Mouse (Mus musculus) cerebellum, adult 18-20 months (tissue): Measurements from ENCODE around the gene Dazap1.
A peak's percentile ranks its signal among the peaks of the same experiment; 100 is the strongest.

Experiments
- DNase-seq, 2 experiments: peaks; one replicate each; pipeline ENCODE4 v3.0.0; 2021

The Dazap1 gene

GRCm38 (mm10) chr10:80299301-80299700 lies 38.0 kb downstream of the Dazap1 start:
- DNase-seq, result no peak

- peak in 1 of 2 experiments; percentile 43 for DNase-seq
Observed at GRCm38 (mm10) chr10:80299824-80300223, 38.5 kb downstream of the Dazap1 start.

- peak in 1 of 2 experiments; percentile 40 for DNase-seq
Observed at GRCm38 (mm10) chr10:80300672-80301181, 39.4 kb downstream of the Dazap1 start.

- peak in 1 of 2 experiments; percentile 46 for DNase-seq
Observed at GRCm38 (mm10) chr10:80301256-80302081, 40.2 kb downstream of the Dazap1 start.

- peak in 1 of 2 experiments; percentile 43 for DNase-seq
Observed at GRCm38 (mm10) chr10:80302082-80302355, 40.7 kb downstream of the Dazap1 start.

GRCm38 (mm10) chr10:80302471-80302881 lies 41.2 kb downstream of the Dazap1 start:
- DNase-seq, result peak; percentile 58

- DNase-seq, result no peak
Observed at GRCm38 (mm10) chr10:80304458-80304857, 43.2 kb downstream of the Dazap1 start.

- DNase-seq, result peak; percentile 15 to 33
Observed at GRCm38 (mm10) chr10:80304862-80305261, 43.6 kb downstream of the Dazap1 start.

GRCm38 (mm10) chr10:80311560-80311959 lies 50.3 kb downstream of the Dazap1 start:
- DNase-seq, result peak; percentile 45 to 53

- peak; percentile 53 to 64 for DNase-seq
Observed at GRCm38 (mm10) chr10:80312586-80313504, 51.6 kb downstream of the Dazap1 start.

- DNase-seq, result peak; percentile 67 to 72
Observed at GRCm38 (mm10) chr10:80313627-80314201, 52.4 kb downstream of the Dazap1 start.

GRCm38 (mm10) chr10:80314494-80315001 lies 53.3 kb downstream of the Dazap1 start:
- peak in 1 of 2 experiments; percentile 18 for DNase-seq

GRCm38 (mm10) chr10:80315315-80315714 lies 54.0 kb downstream of the Dazap1 start:
- no peak for DNase-seq

- DNase-seq, result peak in 1 of 2 experiments; percentile 26
Observed at GRCm38 (mm10) chr10:80316359-80316781, 55.1 kb downstream of the Dazap1 start.

- no peak for DNase-seq
Observed at GRCm38 (mm10) chr10:80317011-80317410, 55.7 kb downstream of the Dazap1 start.

GRCm38 (mm10) chr10:80320340-80320760 lies 59.1 kb downstream of the Dazap1 start, which contains the start of gene 2310011J03Rik:
Gene 2310011J03Rik (minus strand): TSS chr10:80320537.
- peak; percentile 90 to 95 for DNase-seq

- DNase-seq, result no peak
Observed at GRCm38 (mm10) chr10:80321014-80321669, 59.9 kb downstream of the Dazap1 start.

GRCm38 (mm10) chr10:80321670-80322581 lies 60.6 kb downstream of the Dazap1 start:
- peak in 1 of 2 experiments; percentile 28 for DNase-seq

- DNase-seq, result peak in 1 of 2 experiments; percentile 43
Observed at GRCm38 (mm10) chr10:80322811-80323211, 61.5 kb downstream of the Dazap1 start.

- DNase-seq, result peak; percentile 67 to 76
Observed at GRCm38 (mm10) chr10:80323261-80324119, 62.2 kb downstream of the Dazap1 start.
